Mouse (Mus musculus): ENCODE measurements around the gene Mybpc2.
A peak's percentile ranks its signal among the peaks of the same experiment; 100 is the strongest.

The Mybpc2 gene

GRCm38 (mm10) chr7:44463556-44464225 is 60.8 kb downstream of the Mybpc2 start:
- no peak for DNase-seq (ENCODE audit: low spot score in 2 of 2)

- DNase-seq (ENCODE audit: low spot score in 2 of 2), result no peak
Observed at GRCm38 (mm10) chr7:44463056-44463425, 61.4 kb downstream of the Mybpc2 start.

- no peak for DNase-seq (ENCODE audit: low spot score in 2 of 2)
Observed at GRCm38 (mm10) chr7:44462218-44463055, 62.0 kb downstream of the Mybpc2 start.

GRCm38 (mm10) chr7:44461503-44462217 is 62.8 kb downstream of the Mybpc2 start:
- DNase-seq (ENCODE audit: low spot score in 2 of 2), result no peak

- DNase-seq (ENCODE audit: low spot score in 2 of 2), result no peak
Observed at GRCm38 (mm10) chr7:44460767-44461502, 63.5 kb downstream of the Mybpc2 start.

- no peak for DNase-seq (ENCODE audit: low spot score in 2 of 2)
Observed at GRCm38 (mm10) chr7:44460067-44460466, 64.4 kb downstream of the Mybpc2 start.

GRCm38 (mm10) chr7:44456302-44456701 is 68.2 kb downstream of the Mybpc2 start:
- DNase-seq (ENCODE audit: low spot score in 2 of 2), result peak in 1 of 2 experiments; percentile 0

- no peak for DNase-seq (ENCODE audit: low spot score in 2 of 2)
Observed at GRCm38 (mm10) chr7:44453256-44453655, 71.2 kb downstream of the Mybpc2 start.
